Mouse (Mus musculus) spleen, adult 2 months (tissue): ENCODE measurements around the gene Top2a. TPM values are rescaled to one million over a fixed set of nuclear protein-coding genes. Genes with fewer than 3 reads are reported as not detected.

ENCODE experiments used
- DNase-seq, 2 experiments: peaks; one replicate each; pipeline versions ENCODE4 v3.0.0 to v3.0.0-alpha.2; 2012 to 2021; ENCODE audit warnings: low spot score in 2 of 2, low read depth in 1 of 2
- H3K27ac ChIP-seq: fragments of 200-500 bp; 2 replicates; pipeline ENCODE4 v1.5.1; 2012; ENCODE audit warnings: low read length, inconsistent platforms; ENCODE audit not compliant: insufficient read depth
- H3K27me3 ChIP-seq: fragments of 200-500 bp; 2 replicates; pipeline ENCODE4 v1.6.1; 2012; ENCODE audit warnings: mild to moderate bottlenecking, moderate library complexity, low read length, inconsistent platforms; ENCODE audit not compliant: control insufficient read depth, insufficient read depth
- H3K36me3 ChIP-seq: fragments of 200-500 bp; 2 replicates; pipeline ENCODE4 v1.6.1; 2012; ENCODE audit warnings: mild to moderate bottlenecking, low read length, inconsistent platforms; ENCODE audit not compliant: control insufficient read depth, insufficient read depth
- H3K4me1 ChIP-seq: fragments of 200-500 bp; 2 replicates; pipeline ENCODE4 v1.6.1; 2011; ENCODE audit warnings: inconsistent platforms; ENCODE audit not compliant: control insufficient read depth, insufficient read depth, insufficient read length
- H3K4me3 ChIP-seq: fragments of 200-500 bp; 2 replicates; pipeline ENCODE4 v1.5.1; 2011; ENCODE audit warnings: mild to moderate bottlenecking, inconsistent platforms; ENCODE audit not compliant: insufficient read depth, insufficient read length; ENCODE audit errors: extremely low read depth
- CTCF ChIP-seq: fragments of 200-500 bp; IDR thresholded peaks from 2 replicates; pipeline ENCODE4 v1.5.1; 2011; ENCODE audit warnings: mild to moderate bottlenecking, inconsistent platforms; ENCODE audit not compliant: insufficient read depth, insufficient read length, insufficient replicate concordance; ENCODE audit errors: extremely low read depth
- POLR2A ChIP-seq: fragments of 200-500 bp; IDR thresholded peaks from 2 replicates; pipeline ENCODE4 v1.6.1; 2011; ENCODE audit warnings: low read depth, low read length, inconsistent platforms
- WGBS: fragments of 180-500 bp; shearing (Covaris S2); methylation state at CpG from one replicate; pipeline ENCODE4 v1.1.7; 2018; 5-methylcytosine and 5-hydroxymethylcytosine counted together
- polyA plus RNA-seq: library from polyadenylated mRNA; depleted of rRNA; stranded (reverse); fragments of >200 nt; gene quantifications from 2 replicates; pipeline ENCODE4 v1.2.3, GENCODE M21; 2012

Gene Top2a
- polyA plus RNA-seq, 1 experiment: 5.4 TPM

DNA sequence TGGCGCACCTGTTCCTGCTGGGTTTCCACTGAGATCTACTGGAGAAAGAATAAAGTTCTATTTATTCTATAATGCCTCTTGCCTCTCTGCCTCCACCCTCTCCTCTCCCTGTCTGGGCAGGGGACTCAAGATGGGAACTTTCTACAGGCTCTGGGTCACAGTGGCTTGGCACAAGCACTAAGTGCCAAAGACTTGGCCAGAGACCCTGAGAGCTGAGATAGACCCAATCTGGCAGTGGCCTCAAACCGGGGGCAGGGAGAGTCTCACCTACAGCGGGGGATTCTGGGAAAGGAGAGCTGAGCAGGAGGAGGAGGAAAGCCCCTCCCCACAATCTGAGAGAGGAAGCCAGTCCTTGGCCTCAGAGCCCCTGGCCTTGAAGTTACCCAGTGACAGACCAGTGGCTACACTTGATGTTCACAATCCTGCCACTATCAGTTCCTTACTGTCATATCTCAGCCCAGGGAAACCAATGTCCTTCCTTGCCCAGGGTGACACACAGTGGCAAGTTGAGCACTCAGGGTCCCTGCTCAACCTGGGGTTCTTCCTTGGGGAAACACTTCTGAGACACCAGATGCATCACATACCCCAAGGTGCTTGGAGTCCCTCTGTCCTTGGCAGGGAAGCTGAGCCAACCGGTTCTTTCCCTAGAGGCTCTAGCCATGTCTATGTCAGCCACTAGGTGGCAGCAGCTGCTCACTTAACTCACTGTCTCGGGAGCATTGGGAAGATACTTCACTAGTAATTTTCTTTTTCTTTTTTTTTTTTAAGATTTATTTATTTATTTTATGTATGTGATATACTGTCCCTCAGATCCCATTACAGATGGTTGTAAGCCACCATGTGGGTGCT, 48.9 kb downstream of the Top2a start:
- no peak overlapping the region for H3K27ac ChIP-seq
- H3K4me1 ChIP-seq: no peaks in the 10 kb centered on the region
- WGBS: 64% methylated on average over 5 of the region's 5 CpGs
- TF ChIP-seq POLR2A (no peak), CTCF (peak; percentile 65; the same call in 1 of the 2 replicates)
- H3K27me3 ChIP-seq: no peaks in the 10 kb centered on the region
- peak in 1 of 2 experiments; percentile 65 for DNase-seq
- no peak overlapping the region for H3K4me3 ChIP-seq
- H3K36me3 ChIP-seq: peaks cover 36% of the 10 kb centered on the region

- Histone ChIP-seq H3K27me3 (no peaks in the 10 kb centered on the region), H3K4me1 (no peaks in the 10 kb centered on the region), H3K36me3 (peaks cover 38% of the 10 kb centered on the region), H3K4me3 (no peak overlapping the region), H3K27ac (no peak overlapping the region)
- WGBS: 90% methylated on average over 6 of the region's 6 CpGs
- TF ChIP-seq POLR2A (no peak), CTCF (no peak)
- DNase-seq: no peak
Measured at GRCm38 (mm10) chr11:98974213-98974612, 49.8 kb downstream of the Top2a start.

DNA sequence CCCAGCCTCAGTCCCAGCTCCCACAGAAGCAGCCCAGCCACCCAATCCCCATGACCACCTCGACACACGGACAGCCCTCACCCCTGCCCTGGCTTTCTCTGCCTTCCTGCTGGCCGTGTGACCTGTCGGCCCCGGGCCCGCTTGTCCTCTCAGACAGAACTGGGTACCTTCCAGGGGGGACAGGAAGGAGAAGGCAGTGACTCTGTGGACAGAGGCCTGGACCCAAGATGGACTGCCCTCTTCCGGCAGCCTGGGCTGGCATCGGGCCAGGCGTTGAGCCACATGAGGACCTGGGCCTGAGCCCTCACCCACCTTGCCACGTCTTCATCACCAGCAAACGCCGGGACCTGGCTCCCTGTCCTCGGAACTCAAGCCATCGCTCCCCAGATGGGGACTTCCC, 50.4 kb downstream of the Top2a start:
- no peak for DNase-seq
- Histone ChIP-seq H3K36me3 (peaks cover 38% of the 10 kb centered on the region), H3K4me3 (no peak overlapping the region), H3K27me3 (no peaks in the 10 kb centered on the region), H3K4me1 (no peaks in the 10 kb centered on the region), H3K27ac (no peak overlapping the region)
- 92% methylated on average over 14 of the region's 14 CpGs for WGBS
- no peak for TF ChIP-seq POLR2A
- no peak for TF ChIP-seq CTCF

DNA sequence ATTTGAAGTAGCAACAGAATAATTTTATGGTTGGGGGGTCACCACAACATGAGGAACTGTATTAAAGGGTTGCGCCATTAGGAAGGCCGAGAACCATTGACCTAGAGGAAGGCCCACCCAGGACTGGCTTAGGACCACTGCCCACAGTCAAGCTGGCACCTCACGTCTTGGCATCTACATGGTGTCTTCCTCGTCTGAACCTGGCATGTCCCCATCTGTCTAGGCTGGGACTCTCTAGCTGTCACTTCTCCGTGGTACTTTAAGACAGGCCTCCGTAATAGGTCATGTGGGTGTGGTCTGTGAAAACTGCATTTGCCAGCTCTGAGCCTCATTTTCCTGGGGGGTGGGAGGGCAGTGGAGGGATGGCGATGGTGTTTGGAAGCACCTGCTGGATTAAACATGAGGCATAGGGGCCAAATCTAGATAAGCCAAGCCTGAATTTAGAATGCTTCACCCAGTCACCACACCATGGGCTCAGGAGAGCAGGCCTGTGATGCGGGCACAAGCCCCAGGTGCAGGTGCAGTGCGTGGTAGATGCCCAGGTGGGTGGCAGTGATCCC, 51.1 kb downstream of the Top2a start:
- H3K36me3 ChIP-seq: peaks cover 45% of the 10 kb centered on the region
- no peak for DNase-seq
- H3K27me3 ChIP-seq: no peaks in the 10 kb centered on the region
- no peak overlapping the region for H3K4me3 ChIP-seq
- TF ChIP-seq POLR2A: no peak
- no peak for TF ChIP-seq CTCF
- H3K27ac ChIP-seq: no peak overlapping the region
- 83% methylated on average over 9 of the region's 9 CpGs for WGBS
- H3K4me1 ChIP-seq: no peaks in the 10 kb centered on the region

- no peaks in the 10 kb centered on the region for H3K4me1 ChIP-seq
- 57% methylated on average over 9 of the region's 9 CpGs for WGBS
- H3K27me3 ChIP-seq: no peaks in the 10 kb centered on the region
- no peak for TF ChIP-seq POLR2A
- TF ChIP-seq CTCF: peak; percentile 96
- no peak overlapping the region for H3K27ac ChIP-seq
- DNase-seq: peak in 1 of 2 experiments; percentile 86
- H3K4me3 ChIP-seq: no peak overlapping the region
- H3K36me3 ChIP-seq: peaks cover 48% of the 10 kb centered on the region
Measured at GRCm38 (mm10) chr11:98972215-98972614, 51.8 kb downstream of the Top2a start.

GRCm38 (mm10) chr11:98971316-98972031, 52.5 kb downstream of the Top2a start:
- H3K27ac ChIP-seq: no peak overlapping the region
- no peak for TF ChIP-seq POLR2A
- no peak for TF ChIP-seq CTCF
- no peaks in the 10 kb centered on the region for H3K4me1 ChIP-seq
- peaks cover 55% of the 10 kb centered on the region for H3K36me3 ChIP-seq
- DNase-seq: no peak
- H3K4me3 ChIP-seq: no peak overlapping the region
- H3K27me3 ChIP-seq: no peaks in the 10 kb centered on the region
- WGBS: 86% methylated on average over 23 of the region's 23 CpGs
